Mouse (Mus musculus) thymus, adult 2 months (tissue): Measurements from ENCODE around the gene Cdk20. TPM values are rescaled to one million over a fixed set of nuclear protein-coding genes. Genes with fewer than 3 reads are reported as not detected.

ENCODE experiments used
- DNase-seq: peaks from one replicate; pipeline ENCODE4 v3.0.0; 2021
- H3K27ac ChIP-seq: fragments of 200-500 bp; 2 replicates; pipeline ENCODE4 v1.5.1; 2012; ENCODE audit warnings: low read length, control low read depth; ENCODE audit not compliant: control insufficient read depth, insufficient read depth
- H3K27me3 ChIP-seq: fragments of 200-500 bp; 2 replicates; pipeline ENCODE4 v1.6.1; 2012; ENCODE audit warnings: mild to moderate bottlenecking, low read length, moderate library complexity, mixed read lengths; ENCODE audit not compliant: control insufficient read depth, insufficient read depth
- H3K36me3 ChIP-seq: fragments of 200-500 bp; 2 replicates; pipeline ENCODE4 v1.6.1; 2012; ENCODE audit warnings: mild to moderate bottlenecking, low read length, moderate library complexity; ENCODE audit not compliant: control insufficient read depth, insufficient read depth
- H3K4me1 ChIP-seq: fragments of 200-500 bp; replicated peaks from 2 replicates; pipeline ENCODE4 v1.6.1; 2012; ENCODE audit warnings: low read length; ENCODE audit not compliant: control insufficient read depth, insufficient read depth
- H3K4me3 ChIP-seq: fragments of 200-500 bp; 2 replicates; pipeline ENCODE4 v1.5.1; 2012; ENCODE audit warnings: mild to moderate bottlenecking, low read length, control low read depth, moderate library complexity; ENCODE audit not compliant: control insufficient read depth, insufficient read depth
- CTCF ChIP-seq: fragments of 200-500 bp; IDR thresholded peaks from 2 replicates; pipeline ENCODE4 v1.5.1; 2012; ENCODE audit warnings: mild to moderate bottlenecking, control low read depth, low read length, moderate library complexity, borderline replicate concordance; ENCODE audit not compliant: control insufficient read depth, poor library complexity, insufficient read depth; ENCODE audit errors: extremely low read depth
- POLR2A ChIP-seq: fragments of 200-500 bp; IDR thresholded peaks from 2 replicates; pipeline ENCODE4 v1.6.1; 2012; ENCODE audit warnings: mild to moderate bottlenecking, low read length, control low read depth, moderate library complexity; ENCODE audit not compliant: control insufficient read depth, poor library complexity, insufficient read depth; ENCODE audit errors: extremely low read depth
- WGBS: fragments of 180-500 bp; shearing (Covaris S2); methylation state at CpG from one replicate; pipeline ENCODE4 v1.1.7; 2018; 5-methylcytosine and 5-hydroxymethylcytosine counted together
- polyA plus RNA-seq: library from polyadenylated mRNA; depleted of rRNA; stranded (reverse); fragments of >200 nt; gene quantifications from 2 replicates; pipeline ENCODE4 v1.2.3, GENCODE M21; 2012

Cdk20 gene
- polyA plus RNA-seq, 1 experiment, result 128 TPM

- no peaks in the 10 kb centered on the region for H3K36me3 ChIP-seq
- TF ChIP-seq POLR2A, result no peak
- TF ChIP-seq CTCF, result no peak
- DNase-seq, result no peak
- H3K4me3 ChIP-seq, result no peak overlapping the region
- no peaks in the 10 kb centered on the region for H3K27me3 ChIP-seq
- no peak overlapping the region for H3K27ac ChIP-seq
- peaks cover 9% of the 10 kb centered on the region for H3K4me1 ChIP-seq
- WGBS, result 92% methylated on average over 7 of the region's 7 CpGs
These were observed 31.2 kb upstream of the Cdk20 start for GRCm38 (mm10) chr13:64400801-64401361.

GRCm38 (mm10) chr13:64402006-64402405 is 30.1 kb upstream of the Cdk20 start:
- Histone ChIP-seq H3K36me3 (no peaks in the 10 kb centered on the region), H3K27me3 (no peaks in the 10 kb centered on the region), H3K27ac (no peak overlapping the region; the same call in 1 of the 2 replicates), H3K4me1 (peaks cover 9% of the 10 kb centered on the region), H3K4me3 (no peak overlapping the region)
- DNase-seq, result no peak
- WGBS, result 23% methylated on average over 3 of the region's 3 CpGs
- no peak for TF ChIP-seq POLR2A
- no peak for TF ChIP-seq CTCF

GRCm38 (mm10) chr13:64402504-64402949 is 29.6 kb upstream of the Cdk20 start:
- Histone ChIP-seq H3K4me3 (no peak overlapping the region), H3K4me1 (peaks cover 12% of the 10 kb centered on the region), H3K27ac (no peak overlapping the region), H3K36me3 (no peaks in the 10 kb centered on the region), H3K27me3 (no peaks in the 10 kb centered on the region)
- DNase-seq, result no peak
- WGBS, result 85% methylated on average over 10 of the region's 10 CpGs
- TF ChIP-seq POLR2A, result no peak
- TF ChIP-seq CTCF, result no peak

- TF ChIP-seq POLR2A (no peak), CTCF (no peak)
- whole genome bisulfite sequencing, result 91% methylated on average over 8 of the region's 8 CpGs
- Histone ChIP-seq H3K27ac (no peak overlapping the region), H3K4me1 (peaks cover 16% of the 10 kb centered on the region), H3K36me3 (no peaks in the 10 kb centered on the region), H3K27me3 (no peaks in the 10 kb centered on the region), H3K4me3 (no peak overlapping the region)
- DNase-seq, result no peak
These were observed 29.1 kb upstream of the Cdk20 start for GRCm38 (mm10) chr13:64402951-64403460.

- H3K36me3 ChIP-seq, result no peaks in the 10 kb centered on the region
- peaks cover 16% of the 10 kb centered on the region for H3K4me1 ChIP-seq
- H3K27ac ChIP-seq, result no peak overlapping the region
- H3K4me3 ChIP-seq, result no peak overlapping the region
- no peaks in the 10 kb centered on the region for H3K27me3 ChIP-seq
- no peak for DNase-seq
- TF ChIP-seq POLR2A (no peak), CTCF (no peak)
- 90% methylated on average over 3 of the region's 3 CpGs for WGBS
These were observed 28.6 kb upstream of the Cdk20 start for GRCm38 (mm10) chr13:64403519-64403918.

GRCm38 (mm10) chr13:64405550-64405949 is 26.6 kb upstream of the Cdk20 start:
- Histone ChIP-seq H3K36me3 (no peaks in the 10 kb centered on the region), H3K4me1 (peaks cover 22% of the 10 kb centered on the region), H3K4me3 (no peak overlapping the region), H3K27me3 (no peaks in the 10 kb centered on the region), H3K27ac (no peak overlapping the region)
- WGBS, result 92% methylated on average over 6 of the region's 6 CpGs
- TF ChIP-seq CTCF (no peak), POLR2A (no peak)
- no peak for DNase-seq
